Mouse (Mus musculus) hindbrain, embryonic 13.5 days (tissue): ENCODE data around the gene Gm17093. TPM values are rescaled to one million over a fixed set of nuclear protein-coding genes. Genes with fewer than 3 reads are reported as not detected.
"Not testable (repeated sequence)": the region's sequence is repeated elsewhere in the genome, so short reads cannot be mapped to it uniquely, and the experiment has no call there.

Source experiments
- ATAC-seq: fragments of 200-750 bp; cut with Nextera tagmentation; 2 replicates; pipeline ENCODE4 v1.8.0; 2017; ENCODE audit warnings: moderate TSS enrichment; ENCODE audit not compliant: low FRiP score
- H3K27ac ChIP-seq: fragments of 300-500 bp; sonication (generic); 2 replicates; pipeline ENCODE4 v1.5.1; 2015; ENCODE audit warnings: inconsistent platforms, mild to moderate bottlenecking, moderate library complexity
- H3K27me3 ChIP-seq: fragments of 300-500 bp; sonication (generic); 2 replicates; pipeline ENCODE4 v1.6.1; 2015; ENCODE audit warnings: mild to moderate bottlenecking, inconsistent platforms
- H3K36me3 ChIP-seq: fragments of 300-500 bp; sonication (generic); 2 replicates; pipeline ENCODE4 v1.6.1; 2015; ENCODE audit warnings: mild to moderate bottlenecking, inconsistent platforms
- H3K4me1 ChIP-seq: fragments of 300-500 bp; sonication (generic); replicated peaks from 2 replicates; pipeline ENCODE4 v1.6.1; 2015; ENCODE audit warnings: inconsistent platforms
- H3K4me2 ChIP-seq: fragments of 300-500 bp; sonication (generic); 2 replicates; pipeline ENCODE4 v1.6.1; 2015; ENCODE audit warnings: inconsistent platforms, mild to moderate bottlenecking, moderate library complexity
- H3K4me3 ChIP-seq: fragments of 300-500 bp; sonication (generic); 2 replicates; pipeline ENCODE4 v1.5.1; 2015; ENCODE audit warnings: mild to moderate bottlenecking, inconsistent platforms
- H3K9ac ChIP-seq: fragments of 300-500 bp; sonication (generic); 2 replicates; pipeline ENCODE4 v1.6.1; 2015; ENCODE audit warnings: mild to moderate bottlenecking, inconsistent platforms
- H3K9me3 ChIP-seq: fragments of 300-500 bp; sonication (generic); 2 replicates; pipeline ENCODE4 v1.6.1; 2016; ENCODE audit warnings: inconsistent platforms
- WGBS: fragments of 180-500 bp; shearing (Covaris S2); methylation state at CpG from one replicate; pipeline ENCODE4 v1.1.7; 2015; 5-methylcytosine and 5-hydroxymethylcytosine counted together
- polyA plus RNA-seq: library from polyadenylated mRNA; unstranded; fragments of >200 nt; fragmentation: Nextera tagmentation; extraction: Ambion mirVana; gene quantifications from 2 replicates; pipeline ENCODE4 v1.2.1, GENCODE M21; 2015

Gm17093 gene
- polyA plus RNA-seq = not detected in 2 replicates

DNA sequence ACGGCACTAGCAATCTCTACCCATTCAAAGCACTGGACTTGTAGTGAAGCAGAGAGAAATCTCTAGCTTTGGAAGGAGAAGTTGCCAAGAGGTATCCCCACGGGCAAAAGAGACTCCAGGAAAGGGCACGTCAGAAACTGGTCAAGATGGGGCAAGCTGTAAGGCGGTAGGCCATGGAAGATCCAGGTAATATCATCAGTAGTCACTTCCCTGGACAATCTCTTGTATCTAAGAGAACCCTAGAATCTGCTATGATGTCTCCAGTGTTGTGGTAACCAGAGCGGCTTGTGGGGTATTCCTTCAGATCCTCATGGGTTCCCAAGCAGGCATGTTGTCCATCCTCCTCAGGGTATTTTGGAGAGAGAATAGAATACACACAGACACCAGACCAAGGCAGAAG is at the start of gene Gm17093:
TSS of gene Gm17093 (plus strand) at position 301 of the 400 bp plus-strand sequence.
- H3K27ac ChIP-seq, H3K4me2 ChIP-seq, H3K9ac ChIP-seq, H3K4me1 ChIP-seq, H3K36me3 ChIP-seq, H3K9me3 ChIP-seq, H3K4me3 ChIP-seq, ATAC-seq, H3K27me3 ChIP-seq: not testable (repeated sequence)
- WGBS = 87% methylated on average over 5 of the region's 5 CpGs

GRCm38 (mm10) chr14:44492163-44492562 is 25.9 kb upstream of the Gm17093 start, which contains the start of gene BC061237:
Gene BC061237, plus strand, starts transcription at chr14:44492463.
- not testable (repeated sequence) for ATAC-seq, H3K36me3 ChIP-seq, H3K4me2 ChIP-seq, H3K27me3 ChIP-seq, H3K27ac ChIP-seq, H3K9ac ChIP-seq, H3K4me3 ChIP-seq, H3K4me1 ChIP-seq, H3K9me3 ChIP-seq
- whole genome bisulfite sequencing = 100% methylated on average over 1 of the region's 1 CpGs

GRCm38 (mm10) chr14:44547961-44548360 is 29.9 kb downstream of the Gm17093 start:
- H3K36me3 ChIP-seq, H3K9me3 ChIP-seq, H3K4me3 ChIP-seq, H3K4me2 ChIP-seq, H3K27me3 ChIP-seq, H3K4me1 ChIP-seq, ATAC-seq, H3K9ac ChIP-seq, H3K27ac ChIP-seq: not testable (repeated sequence)
- 81% methylated on average over 5 of the region's 5 CpGs for WGBS

Other genes starting within 250 kb of the Gm17093 start
- gene Gm8220, start 232.7 kb upstream of the Gm17093 start, polyA plus RNA-seq = not detected in 2 replicates
- not detected in 2 replicates for gene Gm5930, start 179.7 kb upstream of the Gm17093 start, polyA plus RNA-seq
- 0.14 TPM in 1 of 2 replicates, not detected in the other for gene Gm8229, start 152.9 kb upstream of the Gm17093 start, polyA plus RNA-seq
- not detected in 2 replicates for gene Gm3371, start 107.6 kb upstream of the Gm17093 start, polyA plus RNA-seq
- not detected in 2 replicates for gene Gm8232, start 84.6 kb upstream of the Gm17093 start, polyA plus RNA-seq
- 0.30 and 1.1 TPM in 2 replicates for gene BC061237, start 25.8 kb upstream of the Gm17093 start, polyA plus RNA-seq
- 0.35 and 0.40 TPM in 2 replicates for gene Gm8247, start 64.9 kb downstream of the Gm17093 start, polyA plus RNA-seq
- gene Gm5624, start 109.7 kb downstream of the Gm17093 start, polyA plus RNA-seq = not detected in 2 replicates
- gene Gm8257, start 188.2 kb downstream of the Gm17093 start, polyA plus RNA-seq = not detected in 2 replicates
- not detected in 2 replicates for gene Gm8267, start 232.1 kb downstream of the Gm17093 start, polyA plus RNA-seq